Mouse (Mus musculus): Measurements from ENCODE around the gene Krtap2-4.

The Krtap2-4 gene

GRCm38 (mm10) chr11:99581564-99581963 is 33.1 kb downstream of the Krtap2-4 start:
- DNase-seq: no peak

- no peak for DNase-seq
Observed at GRCm38 (mm10) chr11:99581051-99581450, 33.6 kb downstream of the Krtap2-4 start.

GRCm38 (mm10) chr11:99580636-99581035 is 34.0 kb downstream of the Krtap2-4 start, which contains the start of gene Krtap1-5:
TSS of gene Krtap1-5 (minus strand) at chr11:99581016.
- DNase-seq: no peak

GRCm38 (mm10) chr11:99574106-99574505 is 40.5 kb downstream of the Krtap2-4 start:
- peak; percentile 59 for DNase-seq

- no peak for DNase-seq
Observed at GRCm38 (mm10) chr11:99573164-99573563, 41.5 kb downstream of the Krtap2-4 start.

GRCm38 (mm10) chr11:99566530-99566929 is 48.1 kb downstream of the Krtap2-4 start, which contains the start of gene Krtap3-1:
TSS of gene Krtap3-1 (minus strand) at chr11:99566630.
- DNase-seq: no peak
